Mouse (Mus musculus): Measurements from ENCODE around the gene C4b. TPM values are rescaled to one million over a fixed set of nuclear protein-coding genes. Genes with fewer than 3 reads are reported as not detected.

Gene C4b
- total RNA-seq, 2 experiments from 2014 or later, result 0.93 to 1.8 TPM

Small RNA genes within 50 kb of the gene (microRNA-seq; reads per million reads assigned to microRNA genes)
- gene Gm27471, result 0 reads per million in 2 experiments

Other genes with a start within 250 kb of the C4b start
- gene Btnl6, start 226.5 kb downstream of the C4b start, total RNA-seq (2021), result not detected
- gene Notch4, start 179.6 kb downstream of the C4b start, total RNA-seq (2021), result 10 to 100 TPM; 15.7 to 27.3 TPM
- 1 to 10 TPM; 3.1 to 3.6 TPM for gene Gpsm3, start 154.1 kb downstream of the C4b start, total RNA-seq (2021)
- 10 to 100 TPM; 17.3 to 17.9 TPM for gene Pbx2, start 152.6 kb downstream of the C4b start, total RNA-seq (2021)
- under 1 TPM; 0.44 to 0.55 TPM for gene Ager, start 146.0 kb downstream of the C4b start, total RNA-seq (2021)
- gene Rnf5, start 140.2 kb downstream of the C4b start, total RNA-seq (2021), result 10 to 100 TPM; 17.1 to 18.6 TPM
- gene Agpat1, start 139.6 kb downstream of the C4b start, total RNA-seq (2021), result 10 to 100 TPM; 38.8 to 39.1 TPM
- 10 to 100 TPM in 1 of 2 experiments, 1 to 10 TPM in 1; 5.4 to 11.1 TPM for gene Egfl8, start 127.9 kb downstream of the C4b start, total RNA-seq (2021)
- gene Ppt2, start 115.4 kb downstream of the C4b start, total RNA-seq (2021), result 10 to 100 TPM; 35.7 to 38.9 TPM
- under 1 TPM; 0.27 to 0.47 TPM for gene Prrt1, start 114.3 kb downstream of the C4b start, total RNA-seq (2021)
- gene Fkbpl, start 99.1 kb downstream of the C4b start, total RNA-seq (2021), result 1 to 10 TPM; 4.6 to 6.4 TPM
- 10 to 100 TPM in 1 of 2 experiments, 1 to 10 TPM in 1; 8.9 to 11.0 TPM for gene Atf6b, start 96.7 kb downstream of the C4b start, total RNA-seq (2021)
- 10 to 100 TPM; 69.8 to 85.6 TPM for gene Tnxb, start 73.3 kb downstream of the C4b start, total RNA-seq (2021)
- gene Cyp21a1, start 60.7 kb upstream of the C4b start, total RNA-seq (2021), result under 1 TPM in 1 of 2 experiments, not detected in 1; 0.21 TPM
- 1 to 10 TPM; 6.8 to 7.2 TPM for gene Stk19, start 93.1 kb upstream of the C4b start, total RNA-seq (2021)
- 10 to 100 TPM in 1 of 2 experiments, 1 to 10 TPM in 1; 9.3 to 13.0 TPM for gene Dxo, start 93.1 kb upstream of the C4b start, total RNA-seq (2021)
- gene Skiv2l, start 106.3 kb upstream of the C4b start, total RNA-seq (2021), result 10 to 100 TPM; 17.4 to 17.8 TPM
- gene Nelfe, start 106.5 kb upstream of the C4b start, total RNA-seq (2021), result 10 to 100 TPM in 1 of 2 experiments, 1 to 10 TPM in 1; 9.7 to 13.4 TPM
- 1 to 10 TPM in 1 of 2 experiments, under 1 TPM in 1; 0.75 to 1.9 TPM for gene Cfb, start 118.6 kb upstream of the C4b start, total RNA-seq (2021)
- 1 to 10 TPM; 3.4 to 5.1 TPM for gene Zbtb12, start 135.6 kb upstream of the C4b start, total RNA-seq (2021)
- not detected for gene Gm20547, start 138.2 kb upstream of the C4b start, total RNA-seq (2021)
- 1 to 10 TPM; 1.8 to 3.1 TPM for gene C2, start 154.4 kb upstream of the C4b start, total RNA-seq (2021)
- gene Ehmt2, start 154.6 kb upstream of the C4b start, total RNA-seq (2021), result 10 to 100 TPM; 29.4 to 32.2 TPM
- under 1 TPM in 1 of 2 experiments, not detected in 1; 0.09 TPM for gene Slc44a4, start 170.6 kb upstream of the C4b start, total RNA-seq (2021)
- gene Neu1, start 187.4 kb upstream of the C4b start, total RNA-seq (2021), result 1 to 10 TPM; 8.0 to 8.3 TPM
- gene Hspa1b, start 215.4 kb upstream of the C4b start, total RNA-seq (2021), result 1 to 10 TPM; 2.6 to 5.9 TPM
- gene Gm20481, start 226.0 kb upstream of the C4b start, total RNA-seq (2021), result not detected
- gene Hspa1a, start 228.3 kb upstream of the C4b start, total RNA-seq (2021), result 1 to 10 TPM; 3.8 to 6.8 TPM
- gene Hspa1l, start 228.8 kb upstream of the C4b start, total RNA-seq (2021), result 10 to 100 TPM; 11.6 to 14.8 TPM
- gene Lsm2, start 238.0 kb upstream of the C4b start, total RNA-seq (2021), result 10 to 100 TPM; 19.5 to 20.1 TPM

Measured in gastrocnemius, postnatal 14 days (tissue).